ENCODE assay signal across 23 mouse cellular contexts in genomic region chr7:72774771-72775119, GRCm38 (mm10).
DNase-seq lines count a peak whose midpoint lies in the region; ATAC-seq and TF ChIP-seq lines count a peak whose summit lies in the region.
"Had no signal": no experiment of that assay in that cellular context is flagged by ENCODE, and none has a peak within 500 bp of the region (broad histone marks: within the 10 kb centered on the region; RNA-seq: fewer than 3 reads in every experiment).

No protein-coding gene starts in this region.

- no peak for TF ChIP-seq CTCF in midbrain, postnatal 0 days (IDR thresholded peaks at IDR 0.05)

- DNase-seq in midbrain, embryonic 10.5 days (ENCODE audit: low spot score) = no peak
- no peak for DNase-seq in midbrain, postnatal 0 days (ENCODE audit: low spot score)
- DNase-seq in midbrain, embryonic 14.5 days = no peak
- DNase-seq in spleen, adult 18-20 months = no peak
- DNase-seq in embryo, embryonic 9.5 days (ENCODE audit: extremely low spot score) = no peak
- DNase-seq: adrenal gland, postnatal 36 days; cerebellum, adult 18-20 months; cerebellum, postnatal 36 days; gastrocnemius, postnatal 14 days; heart, adult 2 months; heart, postnatal 36 days; kidney, adult 11 months; kidney, postnatal 14 days; lung, postnatal 4 days; right cerebral cortex, postnatal 25 days; thymus, adult 2 months had no signal

- no peak overlapping the region for H3K4me2 ChIP-seq in midbrain, postnatal 0 days (ENCODE audit: low read depth, low read length, poor library complexity, severe bottlenecking)
- no peak overlapping the region for H3K4me2 ChIP-seq in hindbrain, embryonic 13.5 days
- no peak overlapping the region for H3K4me2 ChIP-seq in midbrain, embryonic 14.5 days (ENCODE audit: low read length)
- H3K4me2 ChIP-seq in intestine, embryonic 15.5 days (replicated peaks) = no peak overlapping the region
- H3K4me2 ChIP-seq: lung, embryonic 15.5 days; stomach, embryonic 15.5 days had no signal

- whole genome bisulfite sequencing in midbrain, embryonic 10.5 days = 52% methylated on average over 3 of the region's 3 CpGs
- WGBS in midbrain, postnatal 0 days = 37% methylated on average over 3 of the region's 3 CpGs
- 27% methylated on average over 3 of the region's 3 CpGs for WGBS in hindbrain, embryonic 13.5 days
- WGBS in midbrain, embryonic 14.5 days = 30% methylated on average over 3 of the region's 3 CpGs
- 50% methylated on average over 3 of the region's 3 CpGs for WGBS in intestine, embryonic 15.5 days

- no peak overlapping the region for H3K4me3 ChIP-seq in midbrain, embryonic 10.5 days
- H3K4me3 ChIP-seq in midbrain, postnatal 0 days (ENCODE audit: low read depth, low read length) = no peak overlapping the region
- H3K4me3 ChIP-seq in hindbrain, embryonic 13.5 days = no peak overlapping the region
- H3K4me3 ChIP-seq in midbrain, embryonic 14.5 days (replicated peaks; ENCODE audit: low read depth, low read length) = no peak overlapping the region
- no peak overlapping the region for H3K4me3 ChIP-seq in intestine, embryonic 15.5 days (replicated peaks)
- H3K4me3 ChIP-seq: heart, adult 2 months; layer of hippocampus, adult 2 months; lung, embryonic 15.5 days; stomach, embryonic 15.5 days had no signal

- H3K9me3 ChIP-seq in midbrain, embryonic 10.5 days (replicated peaks) = no peaks in the 10 kb centered on the region
- H3K9me3 ChIP-seq in midbrain, postnatal 0 days (ENCODE audit: low read length) = no peaks in the 10 kb centered on the region
- no peaks in the 10 kb centered on the region for H3K9me3 ChIP-seq in hindbrain, embryonic 13.5 days
- no peaks in the 10 kb centered on the region for H3K9me3 ChIP-seq in midbrain, embryonic 14.5 days (ENCODE audit: control insufficient read depth, low read length)
- no peaks in the 10 kb centered on the region for H3K9me3 ChIP-seq in intestine, embryonic 15.5 days
- H3K9me3 ChIP-seq: lung, embryonic 15.5 days; stomach, embryonic 15.5 days had no signal

- peaks cover 29% of the 10 kb centered on the region for H3K4me1 ChIP-seq in midbrain, embryonic 10.5 days
- H3K4me1 ChIP-seq in midbrain, postnatal 0 days (ENCODE audit: insufficient read depth, low read length) = peaks cover 3% of the 10 kb centered on the region; the same call in 1 of the 2 replicates
- H3K4me1 ChIP-seq in hindbrain, embryonic 13.5 days (replicated peaks) = peaks cover 16% of the 10 kb centered on the region
- peaks cover 10% of the 10 kb centered on the region for H3K4me1 ChIP-seq in midbrain, embryonic 14.5 days (ENCODE audit: control insufficient read depth, insufficient read depth, low read length)
- no peaks in the 10 kb centered on the region for H3K4me1 ChIP-seq in intestine, embryonic 15.5 days (replicated peaks)
- H3K4me1 ChIP-seq: lung, embryonic 15.5 days; stomach, embryonic 15.5 days had no signal

- H3K27ac ChIP-seq in midbrain, embryonic 10.5 days (replicated peaks) = peak overlapping the region; percentile 79
- H3K27ac ChIP-seq in midbrain, postnatal 0 days (ENCODE audit: low read depth, low read length) = no peak overlapping the region; the same call in 1 of the 2 replicates
- H3K27ac ChIP-seq in hindbrain, embryonic 13.5 days = peak overlapping the region; percentile 68
- H3K27ac ChIP-seq in midbrain, embryonic 14.5 days (replicated peaks; ENCODE audit: low read depth, low read length) = peak overlapping the region; percentile 69
- no peak overlapping the region for H3K27ac ChIP-seq in intestine, embryonic 15.5 days
- H3K27ac ChIP-seq: heart, adult 2 months; layer of hippocampus, adult 2 months; liver, embryonic 14.5 days; lung, embryonic 15.5 days; stomach, embryonic 15.5 days had no signal

- H3K36me3 ChIP-seq in midbrain, embryonic 10.5 days = no peaks in the 10 kb centered on the region
- no peaks in the 10 kb centered on the region for H3K36me3 ChIP-seq in midbrain, postnatal 0 days (ENCODE audit: insufficient read depth, low read length)
- H3K36me3 ChIP-seq in hindbrain, embryonic 13.5 days = no peaks in the 10 kb centered on the region
- no peaks in the 10 kb centered on the region for H3K36me3 ChIP-seq in midbrain, embryonic 14.5 days (ENCODE audit: control insufficient read depth, insufficient read depth, low read length)
- H3K36me3 ChIP-seq in intestine, embryonic 15.5 days = no peaks in the 10 kb centered on the region
- H3K36me3 ChIP-seq: lung, embryonic 15.5 days; stomach, embryonic 15.5 days had no signal

- H3K9ac ChIP-seq in midbrain, postnatal 0 days (replicated peaks; ENCODE audit: low read length, poor library complexity, severe bottlenecking) = no peak overlapping the region
- no peak overlapping the region for H3K9ac ChIP-seq in hindbrain, embryonic 13.5 days
- no peak overlapping the region for H3K9ac ChIP-seq in midbrain, embryonic 14.5 days (replicated peaks; ENCODE audit: low read length)
- H3K9ac ChIP-seq in intestine, embryonic 15.5 days = no peak overlapping the region
- H3K9ac ChIP-seq: liver, embryonic 14.5 days; lung, embryonic 15.5 days; stomach, embryonic 15.5 days had no signal

- ATAC-seq in midbrain, postnatal 0 days (ENCODE audit: low FRiP score) = no peak
- no peak; the same call in 1 of the 2 replicates for ATAC-seq in hindbrain, embryonic 13.5 days (ENCODE audit: low FRiP score)
- peak; percentile 43; the same call in 1 of the 2 replicates for ATAC-seq in midbrain, embryonic 14.5 days (ENCODE audit: low FRiP score, low TSS enrichment)
- ATAC-seq in intestine, embryonic 15.5 days = no peak

- no peaks in the 10 kb centered on the region for H3K27me3 ChIP-seq in midbrain, embryonic 10.5 days (ENCODE audit: low read depth, poor library complexity, severe bottlenecking)
- no peaks in the 10 kb centered on the region for H3K27me3 ChIP-seq in midbrain, postnatal 0 days (ENCODE audit: insufficient read depth, low read length)
- H3K27me3 ChIP-seq in hindbrain, embryonic 13.5 days = no peaks in the 10 kb centered on the region
- no peaks in the 10 kb centered on the region for H3K27me3 ChIP-seq in midbrain, embryonic 14.5 days (ENCODE audit: control insufficient read depth, insufficient read depth, low read length)
- no peaks in the 10 kb centered on the region for H3K27me3 ChIP-seq in intestine, embryonic 15.5 days (replicated peaks)
- H3K27me3 ChIP-seq: CH12.LX; lung, embryonic 15.5 days; stomach, embryonic 15.5 days had no signal

Comparison
In these comparisons a context has a peak if more than half of its experiments do, and no peak if none do; other contexts are left out.
1. H3K27ac ChIP-seq: peak in midbrain, embryonic 10.5 days (single experiment), hindbrain, embryonic 13.5 days (single experiment) and midbrain, embryonic 14.5 days (single experiment); none in midbrain, postnatal 0 days (single experiment) and intestine, embryonic 15.5 days (single experiment).